Mouse (Mus musculus) liver, embryonic 14.5 days (tissue): ENCODE results near the gene Rdh9.

Source experiments
- CTCF ChIP-seq: IDR thresholded peaks from 2 replicates; pipeline ENCODE4 v1.5.1; 2016; ENCODE audit warnings: antibody characterized with exemption, low read depth, control low read depth
- EP300 ChIP-seq: IDR thresholded peaks from 2 replicates; pipeline ENCODE4 v1.6.1; 2016; ENCODE audit warnings: antibody characterized with exemption, low read depth

GRCm38 (mm10) chr10:127763914-127764680 is 12.1 kb upstream of the Rdh9 start:
- TF ChIP-seq EP300 = no peak
- no peak for TF ChIP-seq CTCF
